Mouse (Mus musculus): ENCODE data around the gene Gnb1. TPM values are rescaled to one million over a fixed set of nuclear protein-coding genes. Genes with fewer than 3 reads are reported as not detected.

Gnb1 gene
- polyA plus RNA-seq, 1 experiment from 2014 or later = 585 TPM

DNA sequence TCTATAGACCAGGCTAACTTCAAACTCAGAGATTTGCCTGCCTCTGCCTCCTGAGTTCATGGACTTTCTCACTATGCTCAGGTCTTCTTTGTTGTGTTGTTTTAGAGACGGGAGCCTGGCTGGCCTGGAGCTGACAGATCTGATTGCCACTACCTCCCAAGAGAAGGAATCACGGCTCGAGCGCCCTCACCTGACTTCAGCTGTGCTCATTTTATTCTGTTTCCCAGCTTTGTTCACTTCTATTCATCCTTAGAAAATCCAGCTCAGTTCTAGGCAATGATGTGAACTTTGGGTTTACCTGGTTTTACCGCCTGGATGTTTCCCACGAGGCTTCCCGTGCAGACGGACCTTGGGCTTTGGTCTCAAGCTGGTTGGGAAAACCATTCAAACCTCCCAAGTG lies 84.4 kb downstream of the Gnb1 start:
- peaks cover 33% of the 10 kb centered on the region for H3K36me3 ChIP-seq (ENCODE audit: insufficient read depth)
- 88% methylated on average over 8 of the region's 8 CpGs for WGBS
- no peak overlapping the region for H3K4me3 ChIP-seq (ENCODE audit: low read depth, low read length)
- ATAC-seq (ENCODE audit: insufficient read depth) (no peak), DNase-seq (no peak)
- H3K4me2 ChIP-seq = no peak overlapping the region
- H3K4me1 ChIP-seq (ENCODE audit: insufficient read depth) = no peaks in the 10 kb centered on the region
- no peaks in the 10 kb centered on the region for H3K27me3 ChIP-seq (ENCODE audit: insufficient read depth, low read length)
- H3K9me3 ChIP-seq (ENCODE audit: low read depth, low read length) = no peaks in the 10 kb centered on the region
- H3K27ac ChIP-seq (ENCODE audit: low read depth) = no peak overlapping the region
- H3K9ac ChIP-seq = no peak overlapping the region
- TF ChIP-seq CTCF (IDR thresholded peaks at IDR 0.05; ENCODE audit: low read depth) = no peak

DNA sequence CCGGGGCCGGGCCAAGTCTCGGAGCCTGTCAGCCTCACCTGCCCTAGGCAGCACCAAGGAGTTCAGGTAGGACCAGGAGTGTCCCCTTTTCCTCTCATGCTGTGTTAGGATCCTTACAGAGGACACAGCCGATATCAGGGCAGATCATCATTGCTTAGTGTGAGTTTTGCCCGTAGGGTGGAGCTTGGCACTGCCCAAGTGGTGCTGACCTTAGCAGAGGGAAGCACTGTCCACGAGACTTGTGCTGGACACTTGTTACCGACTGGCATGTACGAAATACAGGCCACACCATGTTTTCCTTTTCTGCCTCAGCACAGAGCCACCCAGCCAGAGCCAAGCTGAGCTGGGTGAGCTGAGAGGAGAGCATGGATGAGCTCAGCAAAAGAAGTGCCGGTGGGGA lies 86.0 kb downstream of the Gnb1 start:
- TF ChIP-seq CTCF (IDR thresholded peaks at IDR 0.05; ENCODE audit: low read depth) = no peak
- no peak for ATAC-seq (ENCODE audit: insufficient read depth)
- 92% methylated on average over 9 of the region's 9 CpGs for WGBS

DNA sequence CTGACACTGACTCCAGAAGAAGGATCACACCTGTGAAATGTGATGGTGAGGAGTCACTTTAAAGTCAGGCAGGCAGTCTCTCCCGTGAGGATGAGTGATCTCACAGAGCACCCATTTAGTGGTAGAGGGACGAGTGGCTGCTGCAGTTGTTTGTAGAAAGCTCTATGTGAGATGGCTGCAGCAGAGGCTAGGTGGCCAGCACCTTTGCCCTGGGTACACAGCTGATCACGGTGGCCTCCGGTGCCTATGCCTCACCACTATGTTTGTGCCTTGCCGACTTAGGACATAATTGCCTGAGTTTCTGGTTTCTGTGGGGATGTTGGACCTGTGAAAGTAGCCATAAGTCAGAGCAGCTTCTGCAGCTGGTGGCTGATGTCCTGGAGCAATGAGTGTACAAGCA lies 86.6 kb downstream of the Gnb1 start:
- no peaks in the 10 kb centered on the region for H3K9me3 ChIP-seq (ENCODE audit: low read depth, low read length)
- no peak overlapping the region for H3K4me3 ChIP-seq (ENCODE audit: low read depth, low read length)
- H3K36me3 ChIP-seq (ENCODE audit: insufficient read depth) = peaks cover 45% of the 10 kb centered on the region
- H3K27me3 ChIP-seq (ENCODE audit: insufficient read depth, low read length) = no peaks in the 10 kb centered on the region
- H3K9ac ChIP-seq = no peak overlapping the region
- WGBS = 79% methylated on average over 5 of the region's 5 CpGs
- no peak overlapping the region for H3K4me2 ChIP-seq
- ATAC-seq (ENCODE audit: insufficient read depth) (no peak), DNase-seq (no peak)
- no peak overlapping the region for H3K27ac ChIP-seq (ENCODE audit: low read depth)
- no peaks in the 10 kb centered on the region for H3K4me1 ChIP-seq (ENCODE audit: insufficient read depth)
- TF ChIP-seq CTCF (IDR thresholded peaks at IDR 0.05; ENCODE audit: low read depth) = no peak

More for the DNA sequence above, 86.0 kb downstream of the Gnb1 start:
- Histone ChIP-seq H3K27ac (ENCODE audit: low read depth) (no peak overlapping the region), H3K27me3 (ENCODE audit: insufficient read depth, low read length) (no peaks in the 10 kb centered on the region), H3K4me1 (ENCODE audit: insufficient read depth) (no peaks in the 10 kb centered on the region), H3K4me3 (ENCODE audit: low read depth, low read length) (no peak overlapping the region), H3K4me2 (no peak overlapping the region), H3K9ac (no peak overlapping the region), H3K9me3 (ENCODE audit: low read depth, low read length) (no peaks in the 10 kb centered on the region), H3K36me3 (ENCODE audit: insufficient read depth) (peaks cover 39% of the 10 kb centered on the region)
- no peak for DNase-seq

DNA sequence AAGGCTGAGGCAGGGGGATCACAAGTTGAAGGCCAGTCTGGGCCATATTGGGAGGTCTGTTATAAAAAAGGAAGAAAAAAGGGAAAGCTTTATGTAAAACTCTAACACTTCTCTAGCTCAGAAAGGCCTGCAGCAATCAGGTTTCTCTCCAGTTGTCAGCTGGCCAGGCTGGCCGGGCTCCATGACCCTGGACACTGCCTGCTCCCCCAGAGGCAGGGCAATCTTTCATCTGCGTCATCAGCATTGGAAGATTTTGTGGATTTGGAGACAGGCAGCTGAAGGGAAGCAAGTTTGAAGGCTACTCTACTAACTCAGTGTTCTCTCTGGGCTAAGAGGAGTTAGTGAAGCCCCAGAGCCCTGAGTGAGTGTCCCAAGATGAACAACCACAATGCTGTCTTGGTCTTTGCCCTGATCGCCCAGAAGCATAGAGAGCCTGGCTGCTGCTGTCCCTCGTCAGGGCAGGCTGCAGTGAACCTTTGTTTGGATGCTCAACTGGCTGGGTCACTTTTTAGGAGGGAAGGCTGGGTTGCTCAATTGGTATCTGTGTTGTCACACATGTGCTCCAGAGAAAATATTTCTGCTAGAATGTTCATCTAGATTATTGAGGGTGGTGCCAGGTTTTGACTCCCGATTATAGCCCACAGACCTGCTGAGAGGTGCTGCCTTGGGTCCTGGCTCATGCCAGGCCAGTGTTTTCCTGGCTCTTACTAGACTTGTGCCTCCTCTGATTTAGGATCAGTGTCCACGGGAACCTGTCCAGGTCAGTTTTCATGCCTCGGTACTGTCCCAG lies 87.4 kb downstream of the Gnb1 start:
- Histone ChIP-seq H3K4me1 (ENCODE audit: insufficient read depth) (no peaks in the 10 kb centered on the region), H3K4me2 (no peak overlapping the region), H3K9me3 (ENCODE audit: low read depth, low read length) (no peaks in the 10 kb centered on the region), H3K27ac (ENCODE audit: low read depth) (no peak overlapping the region), H3K9ac (no peak overlapping the region), H3K4me3 (ENCODE audit: low read depth, low read length) (no peak overlapping the region), H3K36me3 (ENCODE audit: insufficient read depth) (peaks cover 52% of the 10 kb centered on the region), H3K27me3 (ENCODE audit: insufficient read depth, low read length) (no peaks in the 10 kb centered on the region)
- WGBS = 76% methylated on average over 7 of the region's 7 CpGs
- DNase-seq (no peak), ATAC-seq (ENCODE audit: insufficient read depth) (no peak)
- no peak for TF ChIP-seq CTCF (IDR thresholded peaks at IDR 0.05; ENCODE audit: low read depth)

DNA sequence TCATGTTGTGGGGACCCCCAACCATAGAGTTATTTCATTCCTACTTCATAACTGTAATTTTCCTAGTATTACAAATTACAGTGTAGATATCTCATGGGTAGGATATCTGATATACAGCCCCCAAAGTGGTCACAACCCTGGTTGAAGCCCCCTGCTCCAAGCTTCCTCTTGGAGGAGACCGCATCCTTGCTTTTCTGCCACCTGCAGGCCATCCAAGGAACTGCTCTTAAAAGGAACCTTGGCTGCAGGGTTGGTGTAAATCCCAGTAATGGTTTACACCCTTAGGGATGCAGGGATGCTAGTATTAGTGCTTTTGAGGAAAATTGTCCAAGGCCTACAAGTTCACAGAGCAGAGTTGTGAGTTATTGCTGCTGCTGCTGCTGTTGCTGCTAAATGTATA lies 89.3 kb downstream of the Gnb1 start:
- no peaks in the 10 kb centered on the region for H3K9me3 ChIP-seq (ENCODE audit: low read depth, low read length)
- no peak overlapping the region for H3K27ac ChIP-seq (ENCODE audit: low read depth)
- H3K4me2 ChIP-seq = no peak overlapping the region
- DNase-seq (peak; percentile 76), ATAC-seq (ENCODE audit: insufficient read depth) (no peak)
- peak; percentile 83 for TF ChIP-seq CTCF (IDR thresholded peaks at IDR 0.05; ENCODE audit: low read depth)
- peaks cover 71% of the 10 kb centered on the region for H3K36me3 ChIP-seq (ENCODE audit: insufficient read depth)
- H3K4me3 ChIP-seq (ENCODE audit: low read depth, low read length) = no peak overlapping the region
- 42% methylated on average over 1 of the region's 1 CpGs for WGBS
- no peaks in the 10 kb centered on the region for H3K4me1 ChIP-seq (ENCODE audit: insufficient read depth)
- no peak overlapping the region for H3K9ac ChIP-seq
- no peaks in the 10 kb centered on the region for H3K27me3 ChIP-seq (ENCODE audit: insufficient read depth, low read length)

DNA sequence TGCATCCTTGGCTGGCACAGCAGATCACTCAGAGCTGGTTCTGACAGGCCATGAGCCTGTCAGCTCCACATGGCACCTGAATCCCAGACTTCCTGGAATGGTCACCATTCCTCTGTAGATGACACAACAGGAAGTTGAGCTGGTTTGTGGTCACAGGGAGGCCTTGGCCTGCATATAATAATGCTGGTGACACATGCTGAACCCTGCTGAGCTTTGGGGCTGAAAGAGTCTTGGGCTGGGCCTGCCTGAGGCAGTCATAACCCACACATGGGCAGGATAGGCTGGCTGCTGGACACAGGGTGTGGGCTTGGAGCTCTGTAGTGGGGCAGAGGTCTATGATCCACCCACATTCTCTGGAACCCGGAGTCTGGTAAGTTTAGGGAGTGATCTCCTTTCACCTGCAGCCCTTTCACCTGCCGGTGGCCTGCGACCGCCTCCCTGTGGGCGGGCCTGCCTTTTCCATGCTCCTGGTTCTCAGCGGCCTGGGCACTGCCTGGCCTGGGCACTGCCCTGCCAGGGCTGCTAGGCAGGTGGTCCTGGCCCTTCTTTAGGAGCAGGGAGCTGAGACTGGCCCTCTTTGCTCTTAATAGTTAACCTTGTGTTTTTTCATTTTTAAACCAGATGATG lies 91.2 kb downstream of the Gnb1 start:
- Histone ChIP-seq H3K9me3 (ENCODE audit: low read depth, low read length) (no peaks in the 10 kb centered on the region), H3K9ac (no peak overlapping the region), H3K4me2 (no peak overlapping the region), H3K36me3 (ENCODE audit: insufficient read depth) (peaks cover 81% of the 10 kb centered on the region), H3K27me3 (ENCODE audit: insufficient read depth, low read length) (no peaks in the 10 kb centered on the region), H3K27ac (ENCODE audit: low read depth) (no peak overlapping the region), H3K4me3 (ENCODE audit: low read depth, low read length) (no peak overlapping the region), H3K4me1 (ENCODE audit: insufficient read depth) (no peaks in the 10 kb centered on the region)
- DNase-seq = no peak
- no peak for TF ChIP-seq CTCF (IDR thresholded peaks at IDR 0.05; ENCODE audit: low read depth)
- ATAC-seq (ENCODE audit: insufficient read depth) = no peak
- 92% methylated on average over 6 of the region's 6 CpGs for WGBS

DNA sequence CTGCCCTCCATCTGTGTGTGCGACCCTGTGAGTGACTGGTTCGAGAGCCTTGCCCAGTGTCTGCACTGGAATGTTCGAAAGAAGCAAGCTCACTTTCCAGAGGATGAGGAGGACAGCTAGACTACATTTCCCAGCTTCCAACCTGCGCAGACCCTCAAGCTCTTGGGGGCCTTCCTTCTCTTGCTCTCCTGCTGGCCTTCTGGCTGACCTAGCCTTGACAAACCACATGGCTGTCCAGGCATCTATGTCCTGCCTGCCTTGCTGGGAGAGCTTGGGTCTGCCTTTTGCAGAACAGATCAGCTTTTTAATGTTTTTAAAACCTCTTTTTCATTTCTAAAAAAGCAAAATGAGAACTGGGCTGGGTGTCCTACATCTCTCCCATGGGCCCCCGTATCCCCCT lies 98.2 kb downstream of the Gnb1 start:
- Histone ChIP-seq H3K4me1 (ENCODE audit: insufficient read depth) (no peaks in the 10 kb centered on the region), H3K9ac (no peak overlapping the region), H3K9me3 (ENCODE audit: low read depth, low read length) (no peaks in the 10 kb centered on the region), H3K4me3 (ENCODE audit: low read depth, low read length) (no peak overlapping the region), H3K4me2 (no peak overlapping the region), H3K27me3 (ENCODE audit: insufficient read depth, low read length) (no peaks in the 10 kb centered on the region), H3K36me3 (ENCODE audit: insufficient read depth) (peaks cover 61% of the 10 kb centered on the region), H3K27ac (ENCODE audit: low read depth) (no peak overlapping the region)
- WGBS = 86% methylated on average over 5 of the region's 5 CpGs
- DNase-seq = no peak
- ATAC-seq (ENCODE audit: insufficient read depth) = no peak
- TF ChIP-seq CTCF (IDR thresholded peaks at IDR 0.05; ENCODE audit: low read depth) = no peak
